Mouse (Mus musculus) megakaryocyte, embryonic 14.5 days (primary cell): ENCODE results near the gene Hdac4.

Experiments
- FLI1 ChIP-seq: IDR thresholded peaks from 2 replicates; pipeline ENCODE4 v1.6.1; 2012; ENCODE audit warnings: low read length, inconsistent platforms, mixed read lengths
- GATA1 ChIP-seq: IDR thresholded peaks from 3 replicates; pipeline ENCODE4 v1.6.1; 2012; ENCODE audit warnings: mixed read lengths, low read length, inconsistent platforms, borderline replicate concordance

DNA sequence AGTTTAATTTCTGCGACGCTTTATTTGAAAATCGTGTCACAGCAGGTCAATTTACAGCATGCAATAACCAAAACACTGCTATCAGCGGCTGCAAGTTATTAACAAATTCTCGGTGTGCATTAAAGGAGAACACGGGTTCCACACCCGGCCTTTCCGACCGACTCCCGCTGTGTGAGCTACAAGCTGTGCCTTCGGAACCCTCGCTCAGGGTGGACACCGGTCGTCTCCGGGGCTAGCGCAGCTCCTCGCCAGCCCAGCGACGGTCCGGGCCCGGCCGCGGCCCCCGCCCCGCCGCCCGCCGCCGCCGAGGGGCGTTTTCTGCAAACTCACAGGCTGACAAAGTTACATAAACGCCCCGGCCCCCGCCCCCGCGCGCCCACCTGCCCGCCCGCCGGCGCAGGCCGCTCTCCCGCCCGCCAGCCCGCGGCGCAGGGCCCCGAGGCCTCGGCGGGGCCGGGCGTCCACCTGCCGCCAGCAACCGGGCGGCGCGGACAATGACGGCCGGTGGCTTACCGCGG lies 16.0 kb downstream of the Hdac4 start:
- no peak for TF ChIP-seq GATA1
- TF ChIP-seq FLI1, result no peak
